Mouse (Mus musculus) kidney, adult 11 months (tissue): ENCODE results near the gene Asb16.

ENCODE experiments used
- DNase-seq: peaks from one replicate; pipeline ENCODE4 v3.0.0; 2022

The Asb16 gene

GRCm38 (mm10) chr11:102268520-102269244 lies at the start of gene Asb16:
Gene Asb16 (plus strand): TSS chr11:102268743.
- DNase-seq: no peak

GRCm38 (mm10) chr11:102218783-102219182 lies 49.8 kb upstream of the Asb16 start:
- peak; percentile 99 for DNase-seq

GRCm38 (mm10) chr11:102219247-102219993 lies 49.1 kb upstream of the Asb16 start:
- peak; percentile 50 for DNase-seq

GRCm38 (mm10) chr11:102219994-102220346 lies 48.6 kb upstream of the Asb16 start:
- no peak for DNase-seq

GRCm38 (mm10) chr11:102220451-102220850 lies 48.1 kb upstream of the Asb16 start:
- no peak for DNase-seq

- DNase-seq: no peak
Observed at GRCm38 (mm10) chr11:102221243-102221953, 47.1 kb upstream of the Asb16 start.

- DNase-seq: peak; percentile 72
Observed at GRCm38 (mm10) chr11:102221954-102222351, 46.6 kb upstream of the Asb16 start.

GRCm38 (mm10) chr11:102223166-102223565 lies 45.4 kb upstream of the Asb16 start:
- DNase-seq: no peak

- no peak for DNase-seq
Observed at GRCm38 (mm10) chr11:102224686-102225085, 43.9 kb upstream of the Asb16 start.

GRCm38 (mm10) chr11:102225221-102225620 lies 43.3 kb upstream of the Asb16 start:
- no peak for DNase-seq

GRCm38 (mm10) chr11:102226067-102226978 lies 42.2 kb upstream of the Asb16 start:
- no peak for DNase-seq

- no peak for DNase-seq
Observed at GRCm38 (mm10) chr11:102227270-102228190, 41.0 kb upstream of the Asb16 start.

GRCm38 (mm10) chr11:102228191-102228545 lies 40.4 kb upstream of the Asb16 start:
- no peak for DNase-seq

GRCm38 (mm10) chr11:102228646-102229268 lies 39.8 kb upstream of the Asb16 start:
- no peak for DNase-seq

- DNase-seq: no peak
Observed at GRCm38 (mm10) chr11:102229331-102229953, 39.1 kb upstream of the Asb16 start.

- DNase-seq: peak; percentile 98
Observed at GRCm38 (mm10) chr11:102230006-102230741, 38.4 kb upstream of the Asb16 start, which contains the start of gene Hdac5. Gene Hdac5 (minus strand): TSS chr11:102230166.

GRCm38 (mm10) chr11:102236022-102236421 lies 32.5 kb upstream of the Asb16 start:
- DNase-seq: no peak

GRCm38 (mm10) chr11:102240636-102241035 lies 27.9 kb upstream of the Asb16 start:
- DNase-seq: no peak

- DNase-seq: peak; percentile 55
Observed at GRCm38 (mm10) chr11:102241246-102241645, 27.3 kb upstream of the Asb16 start.

- DNase-seq: no peak
Observed at GRCm38 (mm10) chr11:102241874-102242273, 26.7 kb upstream of the Asb16 start.
